Mouse (Mus musculus): ENCODE results near the gene P2rx5. TPM values are rescaled to one million over a fixed set of nuclear protein-coding genes. Genes with fewer than 3 reads are reported as not detected.

The P2rx5 gene
- 0.12 TPM in 1 of 2 replicates, not detected in the other for polyA plus RNA-seq (2014; fragmentation: Nextera tagmentation; extraction: Ambion mirVana)

GRCm38 (mm10) chr11:73159957-73160810 lies at the start of gene P2rx5:
TSS of gene P2rx5 (plus strand) at chr11:73160421.
- DNase-seq (ENCODE audit: low spot score) (peak; percentile 61), ATAC-seq (replicated peaks; ENCODE audit: low FRiP score) (no peak)
- H3K36me3 ChIP-seq (ENCODE audit: control insufficient read depth, insufficient read depth, low read length): no peaks in the 10 kb centered on the region
- 3% methylated on average over 47 of the region's 49 CpGs for WGBS
- peak within 1 kb of the TSS; percentile 63 for H3K4me2 ChIP-seq (ENCODE audit: low read depth, low read length, severe bottlenecking)
- H3K4me1 ChIP-seq (replicated peaks; ENCODE audit: control insufficient read depth, insufficient read depth, low read length): 0 out of 2 replicates have a peak, but pooled peaks cover 3% of the 10 kb centered on the region
- H3K27ac ChIP-seq (ENCODE audit: low read depth, low read length): no peak within 1 kb of the TSS
- H3K4me3 ChIP-seq (ENCODE audit: low read depth, low read length): peak within 1 kb of the TSS; percentile 30
- H3K9me3 ChIP-seq (ENCODE audit: control insufficient read depth, low read length): no peaks in the 10 kb centered on the region
- H3K27me3 ChIP-seq (ENCODE audit: control insufficient read depth, insufficient read depth, low read length): peaks cover 15% of the 10 kb centered on the region
- H3K9ac ChIP-seq (ENCODE audit: low read length): peak within 1 kb of the TSS; percentile 2; the same call in 1 of the 2 replicates

- Histone ChIP-seq H3K9me3 (ENCODE audit: control insufficient read depth, low read length) (no peaks in the 10 kb centered on the region), H3K4me2 (ENCODE audit: low read depth, low read length, severe bottlenecking) (no peak overlapping the region), H3K27ac (ENCODE audit: low read depth, low read length) (no peak overlapping the region), H3K27me3 (ENCODE audit: control insufficient read depth, insufficient read depth, low read length) (no peaks in the 10 kb centered on the region), H3K4me1 (replicated peaks; ENCODE audit: control insufficient read depth, insufficient read depth, low read length) (no peaks in the 10 kb centered on the region), H3K4me3 (ENCODE audit: low read depth, low read length) (no peak overlapping the region), H3K9ac (ENCODE audit: low read length) (no peak overlapping the region), H3K36me3 (ENCODE audit: control insufficient read depth, insufficient read depth, low read length) (no peaks in the 10 kb centered on the region)
- DNase-seq (ENCODE audit: low spot score): no peak
- WGBS: 77% methylated on average over 6 of the region's 6 CpGs
- ATAC-seq (replicated peaks; ENCODE audit: low FRiP score): no peak
Observed at GRCm38 (mm10) chr11:73111414-73111813, 48.8 kb upstream of the P2rx5 start.

- Histone ChIP-seq H3K9me3 (ENCODE audit: control insufficient read depth, low read length) (no peaks in the 10 kb centered on the region), H3K27me3 (ENCODE audit: control insufficient read depth, insufficient read depth, low read length) (no peaks in the 10 kb centered on the region), H3K36me3 (ENCODE audit: control insufficient read depth, insufficient read depth, low read length) (no peaks in the 10 kb centered on the region), H3K4me2 (ENCODE audit: low read depth, low read length, severe bottlenecking) (no peak overlapping the region), H3K4me3 (ENCODE audit: low read depth, low read length) (no peak overlapping the region), H3K9ac (ENCODE audit: low read length) (no peak overlapping the region), H3K27ac (ENCODE audit: low read depth, low read length) (no peak overlapping the region), H3K4me1 (replicated peaks; ENCODE audit: control insufficient read depth, insufficient read depth, low read length) (no peaks in the 10 kb centered on the region)
- no peak for ATAC-seq (replicated peaks; ENCODE audit: low FRiP score)
- DNase-seq (ENCODE audit: low spot score): no peak
- 95% methylated on average over 6 of the region's 6 CpGs for WGBS
Observed at GRCm38 (mm10) chr11:73126495-73126894, 33.7 kb upstream of the P2rx5 start.

- Histone ChIP-seq H3K4me3 (ENCODE audit: low read depth, low read length) (no peak overlapping the region), H3K9ac (ENCODE audit: low read length) (no peak overlapping the region), H3K36me3 (ENCODE audit: control insufficient read depth, insufficient read depth, low read length) (peaks cover 11% of the 10 kb centered on the region; the same call in 1 of the 2 replicates), H3K4me1 (replicated peaks; ENCODE audit: control insufficient read depth, insufficient read depth, low read length) (peaks cover 3% of the 10 kb centered on the region; the same call in 1 of the 2 replicates), H3K27me3 (ENCODE audit: control insufficient read depth, insufficient read depth, low read length) (no peaks in the 10 kb centered on the region), H3K4me2 (ENCODE audit: low read depth, low read length, severe bottlenecking) (no peak overlapping the region), H3K27ac (ENCODE audit: low read depth, low read length) (no peak overlapping the region), H3K9me3 (ENCODE audit: control insufficient read depth, low read length) (no peaks in the 10 kb centered on the region; the same call in 1 of the 2 replicates)
- DNase-seq (ENCODE audit: low spot score) (no peak), ATAC-seq (replicated peaks; ENCODE audit: low FRiP score) (no peak)
- WGBS: 87% methylated on average over 7 of the region's 7 CpGs
Observed at GRCm38 (mm10) chr11:73131020-73131419, 29.2 kb upstream of the P2rx5 start.

- Histone ChIP-seq H3K4me3 (ENCODE audit: low read depth, low read length) (no peak overlapping the region), H3K4me2 (ENCODE audit: low read depth, low read length, severe bottlenecking) (no peak overlapping the region), H3K9me3 (ENCODE audit: control insufficient read depth, low read length) (no peaks in the 10 kb centered on the region; the same call in 1 of the 2 replicates), H3K27ac (ENCODE audit: low read depth, low read length) (no peak overlapping the region), H3K36me3 (ENCODE audit: control insufficient read depth, insufficient read depth, low read length) (peaks cover 11% of the 10 kb centered on the region; the same call in 1 of the 2 replicates), H3K27me3 (ENCODE audit: control insufficient read depth, insufficient read depth, low read length) (no peaks in the 10 kb centered on the region), H3K4me1 (replicated peaks; ENCODE audit: control insufficient read depth, insufficient read depth, low read length) (peaks cover 3% of the 10 kb centered on the region; the same call in 1 of the 2 replicates), H3K9ac (ENCODE audit: low read length) (no peak overlapping the region)
- DNase-seq (ENCODE audit: low spot score): no peak
- 96% methylated on average over 6 of the region's 6 CpGs for WGBS
- no peak for ATAC-seq (replicated peaks; ENCODE audit: low FRiP score)
Observed at GRCm38 (mm10) chr11:73132999-73133398, 27.2 kb upstream of the P2rx5 start.

- no peak for ATAC-seq (replicated peaks; ENCODE audit: low FRiP score)
- no peaks in the 10 kb centered on the region; the same call in 1 of the 2 replicates for H3K9me3 ChIP-seq (ENCODE audit: control insufficient read depth, low read length)
Observed at GRCm38 (mm10) chr11:73134222-73134621, 26.0 kb upstream of the P2rx5 start.

GRCm38 (mm10) chr11:73136587-73136986 lies 23.6 kb upstream of the P2rx5 start:
- Histone ChIP-seq H3K9me3 (ENCODE audit: control insufficient read depth, low read length) (no peaks in the 10 kb centered on the region; the same call in 1 of the 2 replicates), H3K36me3 (ENCODE audit: control insufficient read depth, insufficient read depth, low read length) (peaks cover 11% of the 10 kb centered on the region; the same call in 1 of the 2 replicates), H3K27ac (ENCODE audit: low read depth, low read length) (no peak overlapping the region), H3K4me3 (ENCODE audit: low read depth, low read length) (peak overlapping the region; percentile 87; the same call in 1 of the 2 replicates), H3K4me1 (replicated peaks; ENCODE audit: control insufficient read depth, insufficient read depth, low read length) (peaks cover 3% of the 10 kb centered on the region; the same call in 1 of the 2 replicates), H3K9ac (ENCODE audit: low read length) (no peak overlapping the region), H3K27me3 (ENCODE audit: control insufficient read depth, insufficient read depth, low read length) (no peaks in the 10 kb centered on the region), H3K4me2 (ENCODE audit: low read depth, low read length, severe bottlenecking) (peak overlapping the region; percentile 63)
- no peak for DNase-seq (ENCODE audit: low spot score)
- ATAC-seq (replicated peaks; ENCODE audit: low FRiP score): no peak
- WGBS: 88% methylated on average over 6 of the region's 6 CpGs

More at GRCm38 (mm10) chr11:73134222-73134621, 26.0 kb upstream of the P2rx5 start:
- 91% methylated on average over 5 of the region's 5 CpGs for WGBS
- peaks cover 3% of the 10 kb centered on the region; the same call in 1 of the 2 replicates for H3K4me1 ChIP-seq (replicated peaks; ENCODE audit: control insufficient read depth, insufficient read depth, low read length)
- peaks cover 11% of the 10 kb centered on the region; the same call in 1 of the 2 replicates for H3K36me3 ChIP-seq (ENCODE audit: control insufficient read depth, insufficient read depth, low read length)
- no peak overlapping the region for H3K9ac ChIP-seq (ENCODE audit: low read length)
- H3K4me3 ChIP-seq (ENCODE audit: low read depth, low read length): no peak overlapping the region
- H3K4me2 ChIP-seq (ENCODE audit: low read depth, low read length, severe bottlenecking): no peak overlapping the region
- H3K27ac ChIP-seq (ENCODE audit: low read depth, low read length): no peak overlapping the region
- no peaks in the 10 kb centered on the region for H3K27me3 ChIP-seq (ENCODE audit: control insufficient read depth, insufficient read depth, low read length)
- DNase-seq (ENCODE audit: low spot score): no peak

GRCm38 (mm10) chr11:73137116-73137515 lies 23.1 kb upstream of the P2rx5 start:
- peaks cover 3% of the 10 kb centered on the region; the same call in 1 of the 2 replicates for H3K4me1 ChIP-seq (replicated peaks; ENCODE audit: control insufficient read depth, insufficient read depth, low read length)
- peaks cover 11% of the 10 kb centered on the region; the same call in 1 of the 2 replicates for H3K36me3 ChIP-seq (ENCODE audit: control insufficient read depth, insufficient read depth, low read length)
- 56% methylated on average over 11 of the region's 11 CpGs for WGBS
- H3K4me3 ChIP-seq (ENCODE audit: low read depth, low read length): peak overlapping the region; percentile 87
- no peak for ATAC-seq (replicated peaks; ENCODE audit: low FRiP score)
- H3K9ac ChIP-seq (ENCODE audit: low read length): peak overlapping the region; percentile 77
- H3K27me3 ChIP-seq (ENCODE audit: control insufficient read depth, insufficient read depth, low read length): no peaks in the 10 kb centered on the region
- DNase-seq (ENCODE audit: low spot score): no peak
- H3K4me2 ChIP-seq (ENCODE audit: low read depth, low read length, severe bottlenecking): peak overlapping the region; percentile 63
- no peak overlapping the region for H3K27ac ChIP-seq (ENCODE audit: low read depth, low read length)
- no peaks in the 10 kb centered on the region; the same call in 1 of the 2 replicates for H3K9me3 ChIP-seq (ENCODE audit: control insufficient read depth, low read length)

All from forebrain, embryonic 11.5 days (tissue).